Mouse (Mus musculus): ENCODE results near the gene Fam168a. TPM values are rescaled to one million over a fixed set of nuclear protein-coding genes. Genes with fewer than 3 reads are reported as not detected.
"Not testable (repeated sequence)": the region's sequence is repeated elsewhere in the genome, so short reads cannot be mapped to it uniquely, and the experiment has no call there.

Fam168a gene
- polyA plus RNA-seq, 1 experiment = 127 TPM

DNA sequence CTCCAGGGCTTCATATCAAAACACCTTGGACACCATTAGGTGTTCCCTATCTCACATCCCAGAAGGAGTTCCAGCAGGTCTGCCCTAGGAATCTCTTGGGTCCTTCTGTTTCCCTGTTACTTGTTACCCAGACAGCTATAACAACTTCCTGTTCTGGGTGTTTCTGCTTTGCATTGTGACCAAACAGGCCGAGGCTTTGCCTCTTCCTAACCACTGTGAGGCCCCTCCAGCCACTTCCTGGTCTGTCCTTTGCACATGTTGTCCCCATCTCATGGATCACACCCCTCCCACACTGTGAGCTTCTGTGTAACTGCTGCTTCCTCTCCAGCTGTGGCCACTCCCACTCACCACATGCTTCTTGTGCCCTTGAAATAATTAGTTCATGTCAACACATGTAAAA lies 139.0 kb downstream of the Fam168a start:
- 42% methylated on average over 1 of the region's 1 CpGs for WGBS
- H3K27ac ChIP-seq (ENCODE audit: insufficient read depth, low read length) = no peak overlapping the region
- no peak for DNase-seq
- no peak overlapping the region for H3K4me3 ChIP-seq (replicated peaks; ENCODE audit: insufficient read depth, low read depth, low read length)
- no peaks in the 10 kb centered on the region for H3K27me3 ChIP-seq (ENCODE audit: control insufficient read depth, insufficient read depth, low read length)
- TF ChIP-seq CTCF (IDR thresholded peaks at IDR 0.05; ENCODE audit: borderline replicate concordance, insufficient read depth, low read depth, low read length) (no peak), POLR2A (IDR thresholded peaks at IDR 0.05; ENCODE audit: borderline replicate concordance, insufficient read depth, low read length) (no peak)
- 0 out of 2 replicates have a peak, but pooled peaks cover 3% of the 10 kb centered on the region for H3K4me1 ChIP-seq (ENCODE audit: control insufficient read depth, insufficient read depth, low read length)

DNA sequence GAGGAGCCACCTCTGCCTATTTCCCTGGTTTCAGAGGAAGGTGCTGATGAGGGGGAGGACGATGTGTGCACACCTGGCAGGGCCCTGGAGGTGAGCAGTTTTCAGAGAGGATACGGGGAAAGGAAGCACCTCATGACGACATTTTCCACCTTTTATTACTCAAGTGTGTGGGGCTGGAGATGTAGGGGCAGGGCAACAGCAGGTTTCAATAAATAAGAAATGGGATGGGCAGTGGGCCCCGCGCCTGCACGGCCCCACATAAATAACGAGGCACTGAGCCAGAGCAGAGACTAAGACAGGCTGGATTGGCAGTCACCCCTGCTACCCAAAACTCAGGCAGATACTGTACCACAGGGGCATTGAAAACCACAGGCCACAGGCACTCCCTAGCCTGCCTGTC lies 139.6 kb downstream of the Fam168a start:
- WGBS = 54% methylated on average over 7 of the region's 7 CpGs
- not testable (repeated sequence) for H3K27me3 ChIP-seq (ENCODE audit: control insufficient read depth, insufficient read depth, low read length); H3K4me1 ChIP-seq (ENCODE audit: control insufficient read depth, insufficient read depth, low read length); H3K4me3 ChIP-seq (replicated peaks; ENCODE audit: insufficient read depth, low read depth, low read length); H3K27ac ChIP-seq (ENCODE audit: insufficient read depth, low read length); DNase-seq

DNA sequence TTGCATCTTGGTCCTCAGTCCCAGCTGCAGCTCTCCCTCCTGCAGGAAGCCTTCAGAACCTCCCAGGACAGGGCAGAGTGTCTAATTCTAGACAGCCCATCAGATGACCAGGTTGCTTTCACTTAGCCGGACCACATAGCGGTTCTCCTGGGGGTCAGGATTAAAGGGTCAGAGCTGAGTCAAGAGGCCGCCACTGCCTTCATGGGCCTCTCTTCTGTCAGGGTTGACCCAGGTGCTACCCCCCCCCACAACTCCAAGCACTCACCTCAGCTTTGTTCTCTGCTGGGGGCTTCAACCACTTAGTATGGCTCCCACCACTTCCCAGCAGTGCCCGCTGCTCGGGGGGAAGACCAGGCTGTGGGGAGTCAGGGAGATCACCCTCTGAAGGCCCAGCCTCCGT lies 140.7 kb downstream of the Fam168a start:
- Histone ChIP-seq H3K4me3 (replicated peaks; ENCODE audit: insufficient read depth, low read depth, low read length) (no peak overlapping the region), H3K4me1 (ENCODE audit: control insufficient read depth, insufficient read depth, low read length) (peaks cover 5% of the 10 kb centered on the region; the same call in 1 of the 2 replicates), H3K27ac (ENCODE audit: insufficient read depth, low read length) (no peak overlapping the region), H3K27me3 (ENCODE audit: control insufficient read depth, insufficient read depth, low read length) (no peaks in the 10 kb centered on the region)
- WGBS = 95% methylated on average over 6 of the region's 6 CpGs
- DNase-seq = no peak
- TF ChIP-seq CTCF (IDR thresholded peaks at IDR 0.05; ENCODE audit: borderline replicate concordance, insufficient read depth, low read depth, low read length) (no peak), POLR2A (IDR thresholded peaks at IDR 0.05; ENCODE audit: borderline replicate concordance, insufficient read depth, low read length) (no peak)

DNA sequence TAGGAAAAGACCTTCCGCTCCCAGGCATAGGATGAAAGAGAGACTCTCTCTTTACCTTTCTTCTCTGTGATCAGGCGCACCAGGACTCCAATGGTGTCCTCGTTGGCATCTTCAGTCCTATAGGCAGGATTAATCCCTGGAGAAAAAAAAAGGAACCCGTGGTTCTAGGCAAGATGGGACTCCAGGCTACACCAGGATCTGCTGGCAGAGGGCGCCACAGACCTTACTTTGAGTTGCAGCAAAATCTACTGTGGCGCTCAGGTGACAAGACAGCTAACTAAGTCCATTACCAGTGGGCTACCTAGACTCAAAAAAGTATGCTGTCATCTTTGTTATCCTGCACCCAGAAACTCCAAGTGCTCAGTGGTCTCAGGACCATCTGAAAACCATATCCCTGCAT lies 142.3 kb downstream of the Fam168a start:
- no peaks in the 10 kb centered on the region for H3K27me3 ChIP-seq (ENCODE audit: control insufficient read depth, insufficient read depth, low read length)
- peak; percentile 60 to 71 for DNase-seq
- peaks cover 11% of the 10 kb centered on the region for H3K4me1 ChIP-seq (ENCODE audit: control insufficient read depth, insufficient read depth, low read length)
- no peak overlapping the region for H3K4me3 ChIP-seq (replicated peaks; ENCODE audit: insufficient read depth, low read depth, low read length)
- no peak overlapping the region for H3K27ac ChIP-seq (ENCODE audit: insufficient read depth, low read length)
- TF ChIP-seq POLR2A (IDR thresholded peaks at IDR 0.05; ENCODE audit: borderline replicate concordance, insufficient read depth, low read length) (no peak), CTCF (IDR thresholded peaks at IDR 0.05; ENCODE audit: borderline replicate concordance, insufficient read depth, low read depth, low read length) (peak; percentile 77)
- WGBS = 36% methylated on average over 6 of the region's 6 CpGs

DNA sequence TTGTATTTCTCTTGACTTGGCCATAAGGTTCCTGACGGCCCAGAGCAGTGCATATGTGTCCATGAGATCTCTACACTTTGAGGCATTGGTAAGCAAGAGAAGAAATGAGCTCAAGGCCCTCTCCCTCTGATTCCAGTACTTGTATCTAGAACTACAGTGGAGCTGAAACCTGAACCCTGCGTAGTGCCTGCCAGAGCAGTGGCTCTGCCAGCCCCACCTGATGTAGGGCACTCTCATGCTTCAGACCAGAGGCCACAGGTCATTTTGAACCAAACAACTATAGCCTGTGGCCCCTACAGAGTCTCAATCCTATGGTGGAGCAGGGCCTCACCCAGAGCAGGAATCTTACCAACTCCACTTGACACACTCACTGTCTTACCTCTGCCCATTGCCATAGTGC lies 143.1 kb downstream of the Fam168a start:
- no peak for TF ChIP-seq CTCF (IDR thresholded peaks at IDR 0.05; ENCODE audit: borderline replicate concordance, insufficient read depth, low read depth, low read length)
- TF ChIP-seq POLR2A (IDR thresholded peaks at IDR 0.05; ENCODE audit: borderline replicate concordance, insufficient read depth, low read length) = no peak
- Histone ChIP-seq H3K27ac (ENCODE audit: insufficient read depth, low read length) (no peak overlapping the region), H3K4me3 (replicated peaks; ENCODE audit: insufficient read depth, low read depth, low read length) (no peak overlapping the region), H3K27me3 (ENCODE audit: control insufficient read depth, insufficient read depth, low read length) (no peaks in the 10 kb centered on the region), H3K4me1 (ENCODE audit: control insufficient read depth, insufficient read depth, low read length) (peaks cover 11% of the 10 kb centered on the region)
- no peak for DNase-seq
- WGBS = 96% methylated on average over 2 of the region's 2 CpGs

DNA sequence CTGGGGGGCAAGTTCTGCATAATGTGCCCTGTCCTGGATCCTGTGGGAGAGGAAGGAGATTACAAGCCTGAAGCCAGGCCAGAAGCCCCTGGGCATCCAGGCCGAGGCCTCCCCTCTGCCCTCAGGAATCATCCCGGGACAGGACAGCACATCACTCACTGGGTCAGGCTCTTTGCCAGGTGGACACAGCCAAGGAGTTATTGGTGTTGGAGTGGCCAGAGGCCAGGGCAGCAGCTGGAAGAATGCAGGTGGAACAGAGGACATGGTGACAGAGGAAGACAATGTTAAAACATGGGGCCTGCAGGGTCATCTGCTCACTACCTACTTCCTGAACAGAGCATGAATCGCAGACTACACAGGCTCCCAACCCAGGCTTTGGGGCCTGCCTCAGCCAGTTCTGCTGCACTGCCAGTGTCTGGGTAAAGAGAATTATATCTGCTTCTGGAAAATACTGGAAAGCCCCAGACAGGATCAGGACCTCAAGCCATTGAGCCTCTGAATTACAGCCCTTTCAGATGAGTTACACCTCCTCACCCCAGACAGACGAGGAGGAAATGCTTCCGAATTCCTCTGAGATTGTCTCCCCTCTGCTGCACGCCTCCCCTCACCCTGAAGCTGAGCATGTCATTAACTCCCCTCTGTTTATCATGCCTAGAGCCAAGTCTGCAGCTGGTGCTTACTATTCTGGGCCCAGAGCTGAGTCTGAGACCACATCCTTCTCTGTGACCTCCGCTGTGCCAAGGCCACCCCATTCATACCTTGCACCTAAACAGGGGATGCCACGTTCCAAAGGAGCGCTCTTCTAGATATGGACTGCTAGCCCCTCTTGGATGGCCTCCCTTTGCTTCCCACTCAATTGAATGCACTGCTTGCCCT lies 145.3 kb downstream of the Fam168a start:
- DNase-seq = no peak
- Histone ChIP-seq H3K4me3 (replicated peaks; ENCODE audit: insufficient read depth, low read depth, low read length) (no peak overlapping the region), H3K27ac (ENCODE audit: insufficient read depth, low read length) (no peak overlapping the region), H3K4me1 (ENCODE audit: control insufficient read depth, insufficient read depth, low read length) (peaks cover 11% of the 10 kb centered on the region), H3K27me3 (ENCODE audit: control insufficient read depth, insufficient read depth, low read length) (no peaks in the 10 kb centered on the region)
- TF ChIP-seq POLR2A (IDR thresholded peaks at IDR 0.05; ENCODE audit: borderline replicate concordance, insufficient read depth, low read length) = no peak
- TF ChIP-seq CTCF (IDR thresholded peaks at IDR 0.05; ENCODE audit: borderline replicate concordance, insufficient read depth, low read depth, low read length) = no peak
- WGBS = 71% methylated on average over 9 of the region's 9 CpGs

DNA sequence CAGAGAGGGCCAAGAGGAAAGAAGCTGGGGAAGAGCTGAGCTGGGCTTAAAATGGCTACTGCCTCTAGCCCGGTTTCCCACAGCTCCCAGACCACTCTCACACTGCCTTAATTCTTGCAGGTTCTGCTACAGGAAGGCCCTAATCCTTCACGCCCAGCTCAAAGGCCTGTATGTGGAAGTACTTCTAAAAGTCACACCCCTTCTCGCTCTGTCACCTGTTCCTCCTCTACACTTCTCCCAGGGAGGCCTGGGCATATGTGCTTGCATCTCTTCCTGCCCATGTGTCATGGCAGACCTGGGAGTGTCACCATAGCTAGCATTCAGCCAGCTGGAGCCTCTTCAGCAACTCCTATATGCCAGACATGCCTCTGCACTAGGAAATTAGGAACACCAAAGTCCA lies 147.0 kb downstream of the Fam168a start:
- WGBS = 78% methylated on average over 3 of the region's 3 CpGs
- H3K27ac ChIP-seq (ENCODE audit: insufficient read depth, low read length) = no peak overlapping the region
- H3K4me3 ChIP-seq (replicated peaks; ENCODE audit: insufficient read depth, low read depth, low read length) = no peak overlapping the region
- no peaks in the 10 kb centered on the region for H3K27me3 ChIP-seq (ENCODE audit: control insufficient read depth, insufficient read depth, low read length)
- TF ChIP-seq CTCF (IDR thresholded peaks at IDR 0.05; ENCODE audit: borderline replicate concordance, insufficient read depth, low read depth, low read length) (no peak), POLR2A (IDR thresholded peaks at IDR 0.05; ENCODE audit: borderline replicate concordance, insufficient read depth, low read length) (no peak)
- DNase-seq = no peak
- H3K4me1 ChIP-seq (ENCODE audit: control insufficient read depth, insufficient read depth, low read length) = peaks cover 11% of the 10 kb centered on the region

DNA sequence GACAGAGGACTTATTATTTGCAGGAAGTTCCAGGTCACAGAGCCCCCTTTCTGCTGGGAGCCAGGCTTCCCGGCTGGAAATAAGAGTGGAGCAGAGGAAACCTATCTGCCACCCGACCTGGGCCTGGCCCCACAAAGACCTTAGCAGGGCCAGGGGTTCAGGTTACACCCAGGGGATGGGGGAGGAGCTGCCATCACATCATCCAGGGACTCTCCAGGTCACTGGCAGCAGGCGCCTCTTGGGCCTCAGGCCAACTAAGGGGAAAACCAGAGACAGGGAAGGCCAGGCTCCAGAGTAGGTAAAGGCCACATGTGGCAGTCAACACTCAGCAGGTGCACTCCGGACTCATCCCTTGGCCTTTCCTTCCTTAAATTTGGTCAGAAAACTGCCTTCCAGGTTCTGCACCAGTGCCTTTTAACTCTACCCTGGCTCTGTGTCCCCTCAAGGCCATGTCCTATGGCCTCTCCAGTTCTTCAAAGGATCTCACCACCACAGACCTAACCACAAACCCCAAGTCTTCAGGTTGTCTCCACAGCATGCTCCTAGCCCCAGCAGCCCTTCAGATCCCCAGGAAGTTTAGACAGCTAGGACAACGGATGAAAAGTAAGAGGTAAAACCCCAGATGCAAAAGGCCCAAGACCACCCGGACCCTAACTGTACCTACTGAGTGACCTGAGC lies 147.8 kb downstream of the Fam168a start:
- 70% methylated on average over 6 of the region's 6 CpGs for WGBS
- no peak for DNase-seq
- H3K27ac ChIP-seq (ENCODE audit: insufficient read depth, low read length) = no peak overlapping the region
- TF ChIP-seq CTCF (IDR thresholded peaks at IDR 0.05; ENCODE audit: borderline replicate concordance, insufficient read depth, low read depth, low read length) (no peak), POLR2A (IDR thresholded peaks at IDR 0.05; ENCODE audit: borderline replicate concordance, insufficient read depth, low read length) (no peak)
- no peak overlapping the region for H3K4me3 ChIP-seq (replicated peaks; ENCODE audit: insufficient read depth, low read depth, low read length)
- H3K27me3 ChIP-seq (ENCODE audit: control insufficient read depth, insufficient read depth, low read length) = no peaks in the 10 kb centered on the region
- H3K4me1 ChIP-seq (ENCODE audit: control insufficient read depth, insufficient read depth, low read length) = peaks cover 11% of the 10 kb centered on the region

Measured in cerebellum, adult 2 months (tissue).